In the genomic region with DNA sequence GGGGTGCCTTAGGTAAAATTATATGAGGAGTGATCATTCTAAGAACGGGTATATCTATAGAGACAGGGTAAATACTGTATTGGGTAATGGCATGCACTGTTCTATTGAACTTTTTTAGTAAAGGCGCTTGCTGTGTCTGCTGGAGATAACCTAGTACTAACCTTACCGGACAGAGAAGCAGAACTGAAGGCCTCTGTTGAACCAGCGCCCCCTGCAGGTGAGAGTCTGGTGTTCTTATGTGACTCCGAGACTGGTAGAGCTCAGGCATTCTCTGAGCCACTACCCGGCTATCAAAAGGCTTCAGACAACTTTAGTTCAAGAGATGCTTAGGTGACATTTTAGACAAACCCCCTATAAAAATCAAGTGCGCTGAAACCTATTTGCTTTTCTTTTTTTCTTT, we compare ENCODE assay signal across 9 mouse cellular contexts. TPM values are rescaled to one million over a fixed set of nuclear protein-coding genes. Genes with fewer than 3 reads are reported as not detected.
A peak's percentile ranks its signal among the peaks of the same experiment; 100 is the strongest.
DNase-seq lines count a peak whose midpoint lies in the region; ATAC-seq and TF ChIP-seq lines count a peak whose summit lies in the region.
"Had no signal": no experiment of that assay in that cellular context is flagged by ENCODE, and none has a peak within 500 bp of the region (broad histone marks: within the 10 kb centered on the region; RNA-seq: fewer than 3 reads in every experiment).

No protein-coding gene starts in this region.

- H3K4me1 ChIP-seq in lung, adult 2 months (ENCODE audit: control insufficient read depth, insufficient read depth, low read length): 0 out of 2 replicates have a peak, but pooled peaks cover 2% of the 10 kb centered on the region
- no peaks in the 10 kb centered on the region for H3K4me1 ChIP-seq in stomach, postnatal 0 days (replicated peaks; ENCODE audit: control insufficient read depth, insufficient read depth)

- no peak overlapping the region for H3K9ac ChIP-seq in stomach, postnatal 0 days (ENCODE audit: low read length)
- H3K9ac ChIP-seq: heart, embryonic 13.5 days had no signal

- ATAC-seq in stomach, postnatal 0 days (ENCODE audit: low FRiP score, low TSS enrichment): no peak

- H3K36me3 ChIP-seq in stomach, postnatal 0 days (ENCODE audit: control insufficient read depth, insufficient read depth, low read length): no peaks in the 10 kb centered on the region
- H3K36me3 ChIP-seq: heart, embryonic 13.5 days had no signal

- TF ChIP-seq POLR2A in lung, adult 2 months (IDR thresholded peaks at IDR 0.05; ENCODE audit: borderline replicate concordance, extremely low read depth, low read depth, low read length): no peak

- WGBS in lung, adult 2 months: 53% methylated on average over 7 of the region's 7 CpGs
- WGBS in stomach, postnatal 0 days: 63% methylated on average over 7 of the region's 7 CpGs

- TF ChIP-seq CTCF in lung, adult 2 months (IDR thresholded peaks at IDR 0.05; ENCODE audit: insufficient read depth, low read length): peak; percentile 59
- peak; percentile 57 for TF ChIP-seq CTCF in stomach, postnatal 0 days (IDR thresholded peaks at IDR 0.05; ENCODE audit: low read depth)

- TF ChIP-seq EP300 in stomach, postnatal 0 days (optimal IDR thresholded peaks at IDR 0.05): no peak

- DNase-seq in ovary, postnatal 36 days (ENCODE audit: low spot score): peak; percentile 40
- DNase-seq in ovary, adult 18-20 months (ENCODE audit: low spot score): no peak
- DNase-seq in adrenal gland, postnatal 10 days: peak; percentile 73
- DNase-seq in embryo, embryonic 11 days: peak; percentile 48
- peak; percentile 66 to 87 for DNase-seq in kidney, postnatal 36 days
- peak; percentile 56 for DNase-seq in lung, adult 2 months
- DNase-seq in stomach, postnatal 0 days (ENCODE audit: low spot score): peak; percentile 55

- H3K9me3 ChIP-seq in stomach, postnatal 0 days (ENCODE audit: control insufficient read depth, low read length): no peaks in the 10 kb centered on the region
- H3K9me3 ChIP-seq: heart, embryonic 13.5 days had no signal

- no peak overlapping the region for H3K4me2 ChIP-seq in stomach, postnatal 0 days (replicated peaks; ENCODE audit: low read depth)
- H3K4me2 ChIP-seq: heart, embryonic 13.5 days had no signal

- no peak overlapping the region for H3K4me3 ChIP-seq in lung, adult 2 months (replicated peaks; ENCODE audit: extremely low read depth, low read depth, low read length)
- no peak overlapping the region for H3K4me3 ChIP-seq in stomach, postnatal 0 days (ENCODE audit: low read depth, low read length)
- H3K4me3 ChIP-seq: heart, embryonic 13.5 days; myocyte had no signal

- no peak overlapping the region for H3K27ac ChIP-seq in stomach, postnatal 0 days (replicated peaks)
- H3K27ac ChIP-seq: heart, embryonic 13.5 days had no signal

- no peaks in the 10 kb centered on the region for H3K27me3 ChIP-seq in stomach, postnatal 0 days (ENCODE audit: control insufficient read depth, insufficient read depth, low read length)
- H3K27me3 ChIP-seq: heart, embryonic 13.5 days had no signal

RNA-seq across cellular contexts. Expression of gene D130043K22Rik, which starts 17.6 kb away (rescaled TPM):
- total RNA-seq in adrenal gland, postnatal 10 days (2021): 1 to 10 TPM; 1.2 to 1.4 TPM
- 0.71 and 0.86 TPM in 2 replicates for polyA plus RNA-seq in lung, adult 2 months (2012; rRNA removed)
- polyA plus RNA-seq in stomach, postnatal 0 days (2015; fragmentation: Nextera tagmentation; extraction: Ambion mirVana): 0.19 and 0.58 TPM in 2 replicates
- polyA plus RNA-seq: myocyte had no signal

RNA-seq across cellular contexts. Expression of gene Tdp2, which starts 31.0 kb away (rescaled TPM):
- 10 to 100 TPM; 23.1 to 31.6 TPM for total RNA-seq in adrenal gland, postnatal 10 days (2021)
- 8.9 and 12.7 TPM in 2 replicates for polyA plus RNA-seq in lung, adult 2 months (2012; rRNA removed)
- polyA plus RNA-seq in stomach, postnatal 0 days (2015; fragmentation: Nextera tagmentation; extraction: Ambion mirVana): 21.6 and 22.0 TPM in 2 replicates

RNA-seq across cellular contexts. Expression of gene Acot13, which starts 31.2 kb away (rescaled TPM):
- total RNA-seq in adrenal gland, postnatal 10 days (2021): 100 to 1,000 TPM; 125 to 155 TPM
- polyA plus RNA-seq in lung, adult 2 months (2012; rRNA removed): 32.3 and 32.6 TPM in 2 replicates
- 111 and 117 TPM in 2 replicates for polyA plus RNA-seq in stomach, postnatal 0 days (2015; fragmentation: Nextera tagmentation; extraction: Ambion mirVana)
